Mouse (Mus musculus): ENCODE measurements around the gene Krt10.

The Krt10 gene

GRCm38 (mm10) chr11:99369853-99370451, 19.2 kb downstream of the Krt10 start:
- DNase-seq: no peak

DNA sequence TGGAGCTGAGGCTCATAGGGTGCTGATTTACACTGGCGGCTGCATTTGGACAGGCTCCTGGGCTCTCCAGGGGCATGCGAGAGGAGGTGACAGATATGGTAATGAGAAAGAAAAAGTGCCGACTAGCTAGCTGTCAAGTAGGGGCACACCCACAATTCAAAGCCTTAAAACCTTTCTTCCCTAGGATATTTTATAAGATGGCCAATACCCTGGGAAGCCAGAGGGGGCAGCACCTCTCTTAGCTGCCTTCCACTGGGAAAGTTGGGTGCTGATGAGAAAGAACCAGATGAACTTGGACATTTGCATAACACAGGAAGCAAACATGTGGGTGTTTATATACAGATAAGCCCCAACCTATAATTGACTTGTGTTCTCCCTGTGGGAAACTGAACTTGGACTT, 19.9 kb downstream of the Krt10 start:
- DNase-seq: peak; percentile 13 to 56

DNA sequence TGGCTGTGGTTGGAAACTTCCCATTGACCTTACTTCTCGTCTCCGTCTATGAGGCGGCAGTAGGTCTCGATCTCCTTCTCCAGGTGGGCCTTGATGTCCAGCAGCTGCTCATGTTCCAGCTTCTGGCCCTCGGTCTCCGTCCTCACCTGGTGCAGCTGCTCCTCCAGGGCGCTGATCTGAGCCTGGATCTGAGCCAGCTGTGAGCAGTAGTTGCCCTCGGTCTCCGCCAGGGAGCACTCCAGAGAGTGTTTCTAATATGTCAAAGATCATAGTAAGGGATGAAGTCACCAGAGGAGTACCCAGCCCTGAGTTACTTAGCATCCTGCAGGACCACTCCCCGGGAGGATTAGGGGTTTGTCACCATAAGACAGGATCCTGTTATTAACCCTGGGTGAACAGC, 22.4 kb downstream of the Krt10 start:
- DNase-seq: peak; percentile 15 to 64

DNA sequence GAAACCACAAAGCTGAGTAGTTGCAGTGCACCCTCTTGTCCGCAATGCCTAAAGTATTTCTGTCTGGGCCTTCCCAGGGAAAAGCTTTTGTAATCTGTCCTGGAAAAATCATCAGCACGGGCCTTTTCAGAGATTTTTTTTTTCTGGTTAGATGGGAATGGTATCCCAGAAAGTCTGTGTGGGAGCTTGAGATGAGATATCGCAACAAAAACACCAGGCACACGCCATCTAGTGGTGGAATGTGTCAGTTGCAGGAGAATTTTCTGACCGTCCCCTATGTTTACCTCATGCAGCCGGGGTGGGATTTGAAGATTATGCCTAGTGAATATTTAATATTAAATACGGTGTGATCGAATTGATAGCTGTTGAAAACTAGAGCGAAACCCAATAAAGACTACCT, 24.8 kb downstream of the Krt10 start:
- DNase-seq: peak; percentile 12 to 43

DNA sequence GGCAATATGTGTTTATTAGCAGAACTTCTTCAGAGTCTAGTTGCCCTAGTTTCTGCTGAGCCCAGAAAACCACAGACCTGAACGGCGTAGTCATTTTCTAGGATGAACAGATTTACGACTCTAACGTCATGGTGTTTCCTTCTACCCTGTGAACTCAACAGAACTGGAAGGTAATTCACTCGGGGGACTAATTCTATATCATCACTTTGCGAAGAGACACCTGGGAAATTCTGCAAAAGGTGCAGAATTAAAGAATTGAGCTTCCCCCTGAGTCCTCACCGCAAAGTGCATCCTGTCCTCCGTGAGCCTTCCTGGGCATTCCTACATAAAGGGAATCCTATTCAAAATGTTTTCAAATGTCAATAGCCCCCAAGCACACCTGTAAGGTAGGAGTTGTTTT, 27.7 kb downstream of the Krt10 start:
- DNase-seq: no peak

DNA sequence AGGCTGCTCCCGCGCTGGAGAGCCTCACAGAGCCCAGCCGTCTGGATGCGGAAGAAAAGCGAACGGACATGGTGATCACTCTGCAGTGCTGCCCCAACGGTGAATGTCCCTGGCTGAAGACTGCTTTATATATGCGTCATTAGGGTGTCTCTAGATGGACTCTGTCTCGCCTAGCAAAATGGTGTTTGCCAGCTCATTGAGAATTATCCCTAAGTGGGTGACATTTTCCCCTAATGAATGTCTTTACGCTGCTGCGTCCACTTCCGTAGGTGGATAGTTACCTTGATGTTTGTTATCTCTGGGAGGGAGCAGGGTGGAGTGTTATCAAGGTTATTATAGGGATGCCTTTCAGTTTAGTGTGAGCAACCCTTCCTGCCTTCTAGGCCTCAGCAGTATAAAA, 38.2 kb downstream of the Krt10 start, which contains the start of gene Krt27:
TSS of gene Krt27 (minus strand) at position 101 of the 400 bp plus-strand sequence.
- DNase-seq: no peak

DNA sequence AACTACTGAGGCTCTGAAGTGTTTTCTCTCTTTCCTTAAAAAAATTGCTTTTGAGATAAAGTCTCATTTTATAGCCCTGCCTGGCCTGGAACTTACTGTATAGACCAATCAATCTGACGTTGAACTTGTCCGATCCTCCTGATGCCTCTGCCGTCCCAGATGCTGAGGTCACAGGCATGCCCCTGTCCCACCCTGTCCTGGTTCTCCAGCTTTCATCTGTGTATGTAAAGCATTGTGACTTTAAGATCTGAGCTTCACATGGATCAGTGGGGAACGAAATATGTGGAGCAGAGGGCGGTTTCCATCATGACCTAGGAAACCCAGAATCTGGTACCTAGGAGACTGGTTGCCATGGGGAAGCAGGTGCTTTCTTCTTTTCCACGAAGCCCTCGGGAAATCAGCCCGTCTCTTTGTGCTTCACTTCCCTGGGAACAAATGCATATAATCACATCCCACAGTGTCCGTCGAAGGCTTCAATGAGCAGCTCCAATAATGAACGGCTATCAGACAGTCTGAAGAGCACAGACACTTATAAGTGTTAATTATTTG, 49.8 kb downstream of the Krt10 start:
- DNase-seq: no peak

DNA sequence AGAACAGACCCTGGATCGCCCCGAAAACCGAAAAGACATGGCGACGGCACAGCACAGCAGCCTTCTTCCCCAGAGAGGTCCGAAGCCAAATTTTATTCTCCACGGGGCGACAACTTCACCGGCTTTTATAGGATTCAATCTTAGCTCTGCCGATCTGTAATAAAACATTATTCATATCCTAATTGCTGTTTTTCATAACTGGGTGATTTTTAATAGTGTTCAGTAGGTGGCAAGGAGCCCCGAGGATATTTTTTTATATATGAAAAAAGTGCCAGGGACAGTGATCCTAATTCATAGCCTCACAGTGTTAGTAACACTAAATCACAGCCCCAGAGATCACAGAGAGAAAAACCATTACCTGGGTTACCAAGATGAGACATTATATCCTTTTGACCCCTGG, 51.3 kb downstream of the Krt10 start, which contains the start of gene Krt26:
TSS of gene Krt26 (minus strand) at position 101 of the 400 bp plus-strand sequence.
- no peak for DNase-seq
